Mouse (Mus musculus) heart, postnatal 0 days (tissue): ENCODE data around the gene Fpr3. TPM values are rescaled to one million over a fixed set of nuclear protein-coding genes. Genes with fewer than 3 reads are reported as not detected.

ENCODE experiments used
- ATAC-seq: fragments of 200-750 bp; cut with Nextera tagmentation; 2 replicates; pipeline ENCODE4 v1.8.0; 2017; ENCODE audit warnings: low read depth, moderate number of reproducible peaks, moderate library complexity; ENCODE audit not compliant: insufficient read depth
- DNase-seq: peaks from one replicate; pipeline ENCODE4 v3.0.0-alpha.2; 2016; ENCODE audit warnings: low spot score
- H3K27ac ChIP-seq: fragments of 300-500 bp; sonication (generic); 2 replicates; pipeline ENCODE4 v1.5.1; 2014; ENCODE audit warnings: low read depth, mild to moderate bottlenecking
- H3K27me3 ChIP-seq: fragments of 300-500 bp; sonication (generic); 2 replicates; pipeline ENCODE4 v1.6.1; 2014; ENCODE audit warnings: low read length, mixed read lengths; ENCODE audit not compliant: control insufficient read depth, insufficient read depth
- H3K36me3 ChIP-seq: fragments of 300-500 bp; sonication (generic); replicated peaks from 2 replicates; pipeline ENCODE4 v1.6.1; 2014; ENCODE audit warnings: low read length, mixed read lengths; ENCODE audit not compliant: control insufficient read depth, insufficient read depth
- H3K4me1 ChIP-seq: fragments of 300-500 bp; sonication (generic); 2 replicates; pipeline ENCODE4 v1.6.1; 2014; ENCODE audit warnings: antibody characterized with exemption; ENCODE audit not compliant: control insufficient read depth, insufficient read depth
- H3K4me2 ChIP-seq: fragments of 300-500 bp; sonication (generic); 2 replicates; pipeline ENCODE4 v1.6.1; 2014; ENCODE audit warnings: low read depth, mild to moderate bottlenecking, low read length, moderate library complexity
- H3K4me3 ChIP-seq: fragments of 300-500 bp; sonication (generic); 2 replicates; pipeline ENCODE4 v1.5.1; 2014; ENCODE audit warnings: low read depth, low read length
- H3K9ac ChIP-seq: fragments of 300-500 bp; sonication (generic); replicated peaks from 2 replicates; pipeline ENCODE4 v1.6.1; 2014; ENCODE audit warnings: low read depth, low read length, mixed read lengths
- H3K9me3 ChIP-seq: fragments of 300-500 bp; sonication (generic); replicated peaks from 2 replicates; pipeline ENCODE4 v1.6.1; 2016; ENCODE audit warnings: low read length; ENCODE audit not compliant: control insufficient read depth
- CTCF ChIP-seq: IDR thresholded peaks from 2 replicates; pipeline ENCODE4 v1.5.1; 2016; ENCODE audit warnings: antibody characterized with exemption, control low read depth, low read depth
- EP300 ChIP-seq: IDR thresholded peaks from 2 replicates; pipeline ENCODE4 v1.6.1; 2016; ENCODE audit warnings: antibody characterized with exemption, low read depth
- WGBS: fragments of 180-500 bp; shearing (Covaris S2); extraction: QIAGEN DNeasy Blood & Tissue Kit; methylation state at CpG from one replicate; pipeline ENCODE4 v1.1.7; 2014; 5-methylcytosine and 5-hydroxymethylcytosine counted together
- polyA plus RNA-seq: library from polyadenylated mRNA; unstranded; fragments of >200 nt; fragmentation: Nextera tagmentation; extraction: Ambion mirVana; gene quantifications from 2 replicates; pipeline ENCODE4 v1.2.1, GENCODE M21; 2015
- total RNA-seq: library from RNA; depleted of rRNA; stranded (reverse); fragments of >200 nt; gene quantifications from 2 replicates; pipeline ENCODE4 v1.2.3, GENCODE M21; 2014; ENCODE audit warnings: low replicate concordance

Gene Fpr3
- total and polyA plus RNA-seq, 2 experiments from 2014 or later = not detected

DNA sequence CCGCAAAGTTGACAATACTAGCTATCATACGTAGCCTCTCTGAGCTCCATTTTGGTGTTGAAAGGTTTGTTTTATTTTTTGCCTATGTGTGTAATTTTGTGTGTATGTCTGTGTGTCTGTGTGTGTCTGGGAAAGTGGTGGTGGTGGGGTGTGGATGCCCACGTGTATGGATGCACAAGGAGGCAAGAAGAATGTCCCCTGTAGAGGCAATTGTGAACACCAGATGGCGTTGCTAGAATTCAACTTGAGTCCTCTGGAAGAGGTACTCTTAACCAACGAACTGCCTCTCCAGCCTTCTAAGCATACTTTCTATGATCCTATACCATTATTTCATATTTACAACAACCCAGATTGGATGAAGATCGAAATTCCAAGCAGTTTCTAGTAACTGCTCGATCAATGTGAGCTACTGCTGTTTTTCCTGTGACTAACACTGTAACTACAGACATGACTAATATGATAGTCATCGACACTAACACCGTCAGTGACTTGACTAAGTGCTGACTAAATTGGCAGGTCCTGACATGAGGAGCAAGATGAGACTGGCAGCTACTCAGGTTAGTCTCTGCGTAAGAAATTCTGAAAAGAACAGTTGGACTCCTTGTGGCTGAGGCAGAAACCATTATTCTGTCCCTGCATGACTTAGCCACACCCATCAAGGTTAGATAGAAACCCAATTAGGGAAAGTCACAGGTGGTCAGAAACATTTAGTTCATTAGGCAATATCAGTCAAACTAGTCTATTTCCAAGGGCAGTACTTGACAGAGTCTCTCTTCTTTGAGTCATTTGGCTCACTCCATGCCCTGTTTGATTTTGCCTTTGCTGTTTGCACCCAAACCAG, 42.2 kb upstream of the Fpr3 start:
- Histone ChIP-seq H3K27ac (no peak overlapping the region), H3K4me3 (no peak overlapping the region), H3K9ac (no peak overlapping the region), H3K4me1 (no peaks in the 10 kb centered on the region), H3K27me3 (0 out of 2 replicates have a peak, but pooled peaks cover 6% of the 10 kb centered on the region), H3K36me3 (peaks cover 4% of the 10 kb centered on the region), H3K9me3 (no peaks in the 10 kb centered on the region), H3K4me2 (no peak overlapping the region)
- 69% methylated on average over 10 of the region's 10 CpGs for WGBS
- ATAC-seq = no peak
- peak; percentile 20; the same call in 1 of the 2 replicates for TF ChIP-seq CTCF
- no peak for TF ChIP-seq EP300
- DNase-seq = no peak

DNA sequence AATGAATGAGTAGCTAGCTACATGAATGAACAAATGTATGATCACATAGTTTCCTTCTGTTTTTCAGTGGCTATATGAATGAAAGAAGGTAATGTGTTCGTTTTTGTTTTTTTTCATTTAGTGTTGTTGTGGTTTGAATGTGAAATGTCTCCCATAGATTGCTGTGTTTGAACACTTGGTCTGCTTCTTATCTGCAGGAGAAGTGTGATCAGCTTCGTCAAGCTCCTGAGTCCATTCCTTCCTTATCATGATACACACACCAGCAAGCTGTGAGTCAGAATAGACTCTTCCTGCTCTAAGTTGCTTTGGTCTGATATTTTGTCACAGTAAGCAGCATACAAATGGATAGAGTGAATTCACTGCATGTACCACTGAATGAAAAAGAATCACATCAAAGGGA, 38.7 kb upstream of the Fpr3 start:
- H3K36me3 ChIP-seq = no peaks in the 10 kb centered on the region
- DNase-seq (no peak), ATAC-seq (no peak)
- 51% methylated on average over 2 of the region's 2 CpGs for WGBS
- H3K9ac ChIP-seq = no peak overlapping the region
- no peak overlapping the region for H3K4me3 ChIP-seq
- H3K4me2 ChIP-seq = no peak overlapping the region
- H3K9me3 ChIP-seq = no peaks in the 10 kb centered on the region
- H3K4me1 ChIP-seq = no peaks in the 10 kb centered on the region
- H3K27ac ChIP-seq = no peak overlapping the region
- TF ChIP-seq CTCF (no peak), EP300 (no peak)
- H3K27me3 ChIP-seq = 0 out of 2 replicates have a peak, but pooled peaks cover 6% of the 10 kb centered on the region

DNA sequence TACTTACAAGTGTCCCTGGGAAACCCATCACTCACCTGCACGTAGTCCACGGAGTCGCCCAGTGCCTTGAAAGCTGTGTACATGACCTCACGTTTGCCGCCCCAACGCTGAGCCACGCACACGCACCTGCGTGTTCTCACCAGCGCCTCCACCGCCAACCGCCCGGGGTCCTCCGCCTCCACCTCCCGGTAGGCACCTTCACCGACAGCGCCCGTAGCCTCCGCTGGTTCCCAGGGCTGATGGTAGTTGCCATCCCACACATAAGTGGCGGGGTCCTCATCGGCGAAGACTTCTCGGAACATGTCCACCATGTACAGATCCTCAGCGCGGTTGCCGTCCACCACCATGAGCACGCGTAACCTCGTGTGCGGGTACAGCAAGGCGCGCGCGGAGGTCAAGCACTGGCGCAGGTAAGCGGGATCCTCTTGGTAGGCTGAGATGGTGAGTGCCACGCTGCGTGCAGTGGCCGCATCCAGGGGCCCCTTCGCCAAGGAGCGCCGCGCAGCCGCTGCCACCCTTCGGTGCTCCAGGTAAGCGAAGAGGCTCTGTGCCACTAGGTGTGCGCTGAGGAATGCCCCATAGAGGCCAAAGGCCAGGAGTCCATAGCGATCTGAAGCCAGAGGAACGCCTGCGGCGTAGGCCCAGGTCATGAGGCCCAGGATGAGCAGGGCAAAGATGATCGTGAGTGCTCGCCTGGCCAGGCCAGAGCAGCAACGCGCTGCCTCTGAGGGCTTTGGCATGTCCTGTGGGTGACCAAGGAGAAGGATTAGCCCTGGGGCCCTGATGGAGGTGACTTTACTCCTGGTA, 37.5 kb upstream of the Fpr3 start:
- no peak overlapping the region for H3K4me2 ChIP-seq
- TF ChIP-seq EP300 (no peak), CTCF (no peak)
- H3K27me3 ChIP-seq = 0 out of 2 replicates have a peak, but pooled peaks cover 6% of the 10 kb centered on the region
- no peaks in the 10 kb centered on the region for H3K9me3 ChIP-seq
- DNase-seq = no peak
- WGBS = 25% methylated on average over 55 of the region's 55 CpGs
- no peak for ATAC-seq
- no peak overlapping the region for H3K4me3 ChIP-seq
- no peaks in the 10 kb centered on the region for H3K36me3 ChIP-seq
- no peaks in the 10 kb centered on the region for H3K4me1 ChIP-seq
- H3K27ac ChIP-seq = no peak overlapping the region
- H3K9ac ChIP-seq = no peak overlapping the region

DNA sequence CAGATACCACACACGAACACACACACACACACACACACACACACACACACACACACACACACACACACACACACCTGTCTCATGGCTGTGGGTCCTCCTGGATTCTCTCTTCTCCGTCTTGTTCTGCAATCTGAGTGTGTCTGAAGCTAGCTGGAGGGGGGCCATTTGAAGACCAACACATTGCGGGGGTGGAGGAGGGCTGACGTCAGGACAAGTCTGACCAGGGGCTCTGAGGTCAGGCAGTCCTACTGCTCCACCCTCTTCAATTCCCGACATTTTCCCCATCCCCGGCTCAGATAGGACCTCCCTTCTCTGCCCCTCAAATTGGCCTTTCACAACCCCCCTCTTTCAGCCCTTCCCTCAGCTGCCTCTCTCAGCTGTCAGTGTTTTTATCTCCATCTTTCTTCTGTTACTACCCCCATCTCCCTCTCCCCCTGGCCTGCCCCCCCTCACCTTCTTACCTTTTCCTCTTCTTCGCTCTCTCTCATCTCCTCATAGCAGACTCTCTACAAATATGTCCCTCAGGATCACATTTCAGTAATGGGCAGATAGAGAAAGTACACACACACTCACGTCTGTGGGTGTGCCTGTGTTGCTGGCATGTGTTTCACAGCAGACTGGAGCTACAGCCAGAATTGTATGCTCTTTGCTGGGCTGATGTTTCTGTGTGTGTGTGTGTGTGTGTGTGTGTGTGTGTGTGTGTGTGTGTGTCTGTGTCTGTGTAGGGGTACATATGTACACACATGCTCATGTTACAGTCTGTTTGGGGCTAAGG, 32.4 kb upstream of the Fpr3 start, which contains the start of gene Has1:
Has1 (minus strand) TSS at position 142 of the 775 bp plus-strand sequence.
- WGBS = 43% methylated on average over 8 of the region's 8 CpGs
- no peak for TF ChIP-seq CTCF
- no peak for TF ChIP-seq EP300
- Histone ChIP-seq H3K4me2 (no peak within 1 kb of the TSS), H3K27ac (no peak within 1 kb of the TSS), H3K4me3 (no peak within 1 kb of the TSS), H3K4me1 (no peaks in the 10 kb centered on the region), H3K9ac (no peak within 1 kb of the TSS), H3K9me3 (no peaks in the 10 kb centered on the region), H3K36me3 (no peaks in the 10 kb centered on the region), H3K27me3 (0 out of 2 replicates have a peak, but pooled peaks cover 1% of the 10 kb centered on the region)
- ATAC-seq = no peak
- DNase-seq = no peak

DNA sequence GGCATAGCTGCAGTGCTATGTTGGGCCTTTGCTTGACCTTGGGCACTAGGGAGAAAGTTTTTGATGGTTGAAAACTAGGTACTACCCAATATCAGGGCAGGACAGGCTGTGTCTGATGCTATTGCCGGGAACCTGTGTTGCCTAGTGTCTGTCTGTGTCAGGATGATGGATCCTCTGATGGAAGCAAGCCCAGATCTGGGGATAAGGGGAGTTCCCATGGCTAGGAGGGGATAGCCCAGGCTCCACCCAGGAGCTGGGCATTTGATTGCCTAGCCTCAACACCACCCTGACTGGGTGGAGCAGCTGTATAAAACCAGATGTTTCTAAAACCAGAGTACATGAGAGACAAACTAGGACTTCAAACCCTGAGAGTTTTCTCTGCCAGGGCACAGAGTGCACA, 31.0 kb upstream of the Fpr3 start:
- no peak for TF ChIP-seq EP300
- no peak for TF ChIP-seq CTCF
- H3K4me2 ChIP-seq = no peak overlapping the region
- no peak overlapping the region for H3K27ac ChIP-seq
- no peak for ATAC-seq
- H3K9me3 ChIP-seq = no peaks in the 10 kb centered on the region
- no peaks in the 10 kb centered on the region for H3K4me1 ChIP-seq
- H3K4me3 ChIP-seq = no peak overlapping the region
- no peaks in the 10 kb centered on the region for H3K27me3 ChIP-seq
- WGBS = 69% methylated on average over 1 of the region's 1 CpGs
- no peak overlapping the region for H3K9ac ChIP-seq
- H3K36me3 ChIP-seq = no peaks in the 10 kb centered on the region
- DNase-seq = no peak
